Mouse (Mus musculus) spleen, adult 2 months (tissue): ENCODE results near the gene Ahdc1. TPM values are rescaled to one million over a fixed set of nuclear protein-coding genes. Genes with fewer than 3 reads are reported as not detected.

Experiments used
- DNase-seq, 2 experiments: peaks; one replicate each; pipeline versions ENCODE4 v3.0.0 to v3.0.0-alpha.2; 2012 to 2021; ENCODE audit warnings: low spot score in 2 of 2, low read depth in 1 of 2
- H3K27ac ChIP-seq: fragments of 200-500 bp; 2 replicates; pipeline ENCODE4 v1.5.1; 2012; ENCODE audit warnings: low read length, inconsistent platforms; ENCODE audit not compliant: insufficient read depth
- H3K27me3 ChIP-seq: fragments of 200-500 bp; 2 replicates; pipeline ENCODE4 v1.6.1; 2012; ENCODE audit warnings: mild to moderate bottlenecking, moderate library complexity, low read length, inconsistent platforms; ENCODE audit not compliant: control insufficient read depth, insufficient read depth
- H3K36me3 ChIP-seq: fragments of 200-500 bp; 2 replicates; pipeline ENCODE4 v1.6.1; 2012; ENCODE audit warnings: mild to moderate bottlenecking, low read length, inconsistent platforms; ENCODE audit not compliant: control insufficient read depth, insufficient read depth
- H3K4me1 ChIP-seq: fragments of 200-500 bp; 2 replicates; pipeline ENCODE4 v1.6.1; 2011; ENCODE audit warnings: inconsistent platforms; ENCODE audit not compliant: control insufficient read depth, insufficient read depth, insufficient read length
- H3K4me3 ChIP-seq: fragments of 200-500 bp; 2 replicates; pipeline ENCODE4 v1.5.1; 2011; ENCODE audit warnings: mild to moderate bottlenecking, inconsistent platforms; ENCODE audit not compliant: insufficient read depth, insufficient read length; ENCODE audit errors: extremely low read depth
- CTCF ChIP-seq: fragments of 200-500 bp; IDR thresholded peaks from 2 replicates; pipeline ENCODE4 v1.5.1; 2011; ENCODE audit warnings: mild to moderate bottlenecking, inconsistent platforms; ENCODE audit not compliant: insufficient read depth, insufficient read length, insufficient replicate concordance; ENCODE audit errors: extremely low read depth
- POLR2A ChIP-seq: fragments of 200-500 bp; IDR thresholded peaks from 2 replicates; pipeline ENCODE4 v1.6.1; 2011; ENCODE audit warnings: low read depth, low read length, inconsistent platforms
- WGBS: fragments of 180-500 bp; shearing (Covaris S2); methylation state at CpG from one replicate; pipeline ENCODE4 v1.1.7; 2018; 5-methylcytosine and 5-hydroxymethylcytosine counted together
- polyA plus RNA-seq: library from polyadenylated mRNA; depleted of rRNA; stranded (reverse); fragments of >200 nt; gene quantifications from 2 replicates; pipeline ENCODE4 v1.2.3, GENCODE M21; 2012

The Ahdc1 gene
- polyA plus RNA-seq, 1 experiment: 24.3 TPM

DNA sequence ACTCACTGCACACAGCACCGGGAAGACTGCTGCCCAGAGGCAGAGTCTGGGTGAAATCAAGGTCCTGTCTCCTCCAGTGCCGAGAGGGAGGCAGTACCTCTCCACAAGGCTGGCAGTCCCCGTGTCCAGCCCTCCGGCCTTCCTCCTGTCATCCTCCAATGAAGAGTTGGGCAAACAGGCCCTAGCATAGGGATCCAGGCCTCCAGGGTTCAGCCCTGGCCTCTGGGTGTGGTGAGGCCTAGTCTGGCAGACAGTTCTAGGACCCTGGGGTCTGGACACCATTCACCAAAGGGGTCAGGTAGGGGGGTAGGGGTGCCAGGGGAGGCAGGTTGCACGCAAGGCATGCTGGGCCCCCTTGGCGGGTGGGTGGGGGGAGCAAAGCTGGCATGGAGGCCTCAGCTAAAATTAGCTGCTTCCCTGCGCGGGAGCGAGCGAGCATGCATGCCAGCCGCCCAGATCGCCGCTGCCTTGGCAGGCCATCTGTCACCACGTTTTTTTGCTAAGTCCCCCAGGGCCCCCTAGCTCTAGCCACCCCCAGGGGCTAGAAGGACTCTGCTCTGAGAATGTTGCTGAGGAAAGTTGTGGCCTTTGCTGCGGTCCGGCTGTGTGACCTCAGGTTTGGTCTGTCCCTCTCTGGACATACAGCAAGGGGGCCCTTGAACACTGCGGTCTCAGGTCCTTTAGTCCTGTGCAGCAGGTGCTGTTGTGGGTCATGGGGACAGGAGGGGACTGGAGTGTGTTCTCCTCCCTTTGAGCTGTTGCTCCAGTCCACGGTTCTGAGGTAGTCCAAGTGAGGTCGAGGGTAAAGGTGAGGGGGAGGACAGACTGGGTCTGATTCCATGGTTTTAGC is 38.2 kb downstream of the Ahdc1 start:
- 55% methylated on average over 19 of the region's 19 CpGs for WGBS
- no peak for DNase-seq
- H3K4me1 ChIP-seq: peaks cover 22% of the 10 kb centered on the region
- no peak for TF ChIP-seq POLR2A
- no peak for TF ChIP-seq CTCF
- no peaks in the 10 kb centered on the region for H3K36me3 ChIP-seq
- H3K27me3 ChIP-seq: no peaks in the 10 kb centered on the region
- no peak overlapping the region for H3K27ac ChIP-seq
- no peak overlapping the region for H3K4me3 ChIP-seq

DNA sequence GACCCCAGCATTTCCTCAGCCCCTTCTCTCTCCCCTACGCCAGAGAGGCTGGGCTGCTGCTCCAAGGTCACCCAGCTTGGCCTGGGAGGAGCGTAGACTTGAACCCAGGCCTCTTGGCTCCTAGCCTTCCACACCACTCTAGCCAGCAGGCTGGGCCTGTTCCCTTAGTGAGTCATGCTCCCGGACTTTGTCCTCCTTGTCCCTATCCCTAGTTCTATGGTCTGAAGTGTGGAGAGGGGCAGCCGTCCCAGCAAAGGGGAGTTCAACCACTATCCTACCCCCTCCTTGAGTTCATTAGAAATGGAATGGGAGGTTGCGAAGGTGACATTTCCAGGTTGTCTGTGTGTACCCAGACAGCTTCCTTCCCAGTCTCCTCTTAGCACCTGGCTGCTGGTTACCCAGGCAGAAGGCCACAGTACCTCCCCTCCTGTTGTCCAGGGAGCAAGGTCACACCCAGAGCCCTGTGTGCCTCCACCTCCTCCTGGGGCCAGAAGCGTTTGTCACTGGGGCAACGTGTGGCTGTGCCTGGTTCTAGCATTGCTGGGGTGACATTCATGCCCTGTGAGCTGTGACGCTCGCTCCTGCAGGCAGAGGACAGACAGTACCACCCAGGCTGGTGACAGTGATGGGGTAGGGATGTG is 39.3 kb downstream of the Ahdc1 start:
- TF ChIP-seq CTCF: no peak
- TF ChIP-seq POLR2A: no peak
- peaks cover 22% of the 10 kb centered on the region for H3K4me1 ChIP-seq
- no peaks in the 10 kb centered on the region for H3K36me3 ChIP-seq
- 58% methylated on average over 9 of the region's 9 CpGs for WGBS
- no peak for DNase-seq
- H3K4me3 ChIP-seq: no peak overlapping the region
- no peak overlapping the region for H3K27ac ChIP-seq
- H3K27me3 ChIP-seq: no peaks in the 10 kb centered on the region

DNA sequence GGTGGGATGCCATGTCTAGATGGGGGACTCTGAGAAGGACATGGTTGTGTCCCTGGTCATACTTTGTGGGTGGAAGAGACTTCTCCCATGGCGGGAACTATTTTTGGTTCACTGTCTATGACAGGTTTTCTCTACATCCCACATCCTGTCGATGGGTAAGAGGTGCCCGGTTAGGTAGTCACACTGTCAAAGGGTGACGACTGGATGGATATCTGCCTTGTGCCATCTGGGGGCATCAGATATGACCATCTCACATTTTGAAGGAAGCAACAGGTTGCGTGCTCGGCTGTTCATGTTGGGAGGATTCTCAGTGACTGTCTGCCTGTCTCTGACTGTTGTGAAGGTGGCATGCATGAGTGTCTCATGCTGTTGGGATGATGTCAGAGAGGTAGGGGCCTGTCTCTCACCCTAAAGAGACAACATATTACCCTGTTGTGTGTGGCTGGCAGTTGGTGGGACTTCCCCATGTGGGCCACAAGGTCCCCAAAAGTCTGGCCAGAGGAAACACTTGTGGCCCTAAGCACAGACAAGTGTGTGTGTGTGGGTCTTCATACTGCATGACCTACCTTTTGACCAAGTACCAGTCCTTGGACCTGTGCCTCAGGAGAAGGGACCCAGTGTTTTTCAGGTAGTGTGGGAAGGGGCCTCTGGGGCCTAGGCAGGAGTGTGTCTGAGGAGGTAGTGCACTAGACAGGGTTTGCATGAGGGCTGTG is 39.9 kb downstream of the Ahdc1 start:
- Histone ChIP-seq H3K27me3 (no peaks in the 10 kb centered on the region), H3K36me3 (no peaks in the 10 kb centered on the region), H3K4me1 (peaks cover 22% of the 10 kb centered on the region), H3K4me3 (no peak overlapping the region), H3K27ac (peak overlapping the region; percentile 6; the same call in 1 of the 2 replicates)
- 18% methylated on average over 6 of the region's 6 CpGs for WGBS
- no peak for DNase-seq
- TF ChIP-seq POLR2A: no peak

DNA sequence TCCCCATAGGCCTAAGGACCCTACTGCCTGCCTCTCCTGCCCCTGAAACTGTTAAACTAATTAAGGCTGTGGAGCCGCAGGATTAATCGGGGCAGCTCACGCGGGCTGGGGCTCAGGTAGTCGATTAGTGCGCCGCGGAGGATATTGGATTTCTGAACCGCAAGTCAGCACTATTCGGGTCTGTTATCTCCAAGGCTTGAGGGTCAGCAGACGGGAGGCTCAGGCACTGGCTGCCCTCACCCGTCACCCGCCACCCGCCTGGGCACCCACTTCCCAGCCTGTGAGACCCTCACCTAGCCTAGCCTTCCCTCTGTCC is 40.4 kb downstream of the Ahdc1 start:
- H3K4me3 ChIP-seq: no peak overlapping the region
- H3K36me3 ChIP-seq: no peaks in the 10 kb centered on the region
- no peaks in the 10 kb centered on the region for H3K27me3 ChIP-seq
- no peak for TF ChIP-seq POLR2A
- TF ChIP-seq CTCF: no peak
- no peak overlapping the region for H3K27ac ChIP-seq
- no peak for DNase-seq
- H3K4me1 ChIP-seq: peaks cover 27% of the 10 kb centered on the region
- 89% methylated on average over 14 of the region's 14 CpGs for WGBS

- no peak overlapping the region for H3K27ac ChIP-seq
- DNase-seq: no peak
- 60% methylated on average over 6 of the region's 6 CpGs for WGBS
- H3K27me3 ChIP-seq: no peaks in the 10 kb centered on the region
- H3K4me1 ChIP-seq: peaks cover 31% of the 10 kb centered on the region
- no peak overlapping the region for H3K4me3 ChIP-seq
- TF ChIP-seq POLR2A (no peak), CTCF (no peak)
- H3K36me3 ChIP-seq: no peaks in the 10 kb centered on the region
These were observed 41.1 kb downstream of the Ahdc1 start for GRCm38 (mm10) chr4:133052029-133052745.

DNA sequence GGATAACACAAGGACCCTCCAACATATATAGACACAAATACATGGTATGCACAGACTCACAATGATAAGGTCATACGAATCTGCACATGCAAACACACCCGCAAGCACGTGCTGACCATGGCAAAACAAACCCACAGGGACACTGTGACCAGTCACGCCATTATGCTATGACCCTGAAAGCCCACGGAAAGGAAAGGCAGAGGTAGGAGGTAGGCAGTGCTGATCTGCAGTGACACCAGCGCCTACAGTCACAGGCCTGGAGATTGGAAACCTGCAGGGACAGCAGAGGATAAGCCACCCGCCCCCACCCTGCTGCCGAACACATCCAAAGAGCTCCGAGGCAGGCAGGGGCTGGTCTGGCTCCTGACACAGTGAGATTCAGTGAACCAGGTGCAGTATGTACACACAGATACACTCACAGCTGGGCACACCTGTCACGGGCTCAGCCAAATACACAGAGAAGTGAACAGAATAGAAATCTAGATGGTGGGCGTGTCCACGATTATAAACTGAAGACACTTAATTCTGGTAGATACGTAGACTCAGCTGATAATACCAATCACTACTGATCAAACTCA is 42.0 kb downstream of the Ahdc1 start:
- WGBS: 92% methylated on average over 13 of the region's 13 CpGs
- no peaks in the 10 kb centered on the region for H3K36me3 ChIP-seq
- no peak for DNase-seq
- H3K4me3 ChIP-seq: no peak overlapping the region
- TF ChIP-seq POLR2A (no peak), CTCF (no peak)
- peaks cover 40% of the 10 kb centered on the region for H3K4me1 ChIP-seq
- no peaks in the 10 kb centered on the region for H3K27me3 ChIP-seq
- H3K27ac ChIP-seq: no peak overlapping the region
